Mouse (Mus musculus) midbrain, embryonic 12.5 days (tissue): ENCODE results near the gene Usp32. TPM values are rescaled to one million over a fixed set of nuclear protein-coding genes. Genes with fewer than 3 reads are reported as not detected.
"Not testable (repeated sequence)": the region's sequence is repeated elsewhere in the genome, so short reads cannot be mapped to it uniquely, and the experiment has no call there.

ENCODE experiments used
- ATAC-seq: fragments of 200-750 bp; cut with Nextera tagmentation; 2 replicates; pipeline ENCODE4 v1.8.0; 2017; ENCODE audit warnings: low read depth, moderate TSS enrichment, moderate library complexity; ENCODE audit not compliant: low FRiP score
- H3K27ac ChIP-seq: fragments of 300-500 bp; sonication (generic); replicated peaks from 2 replicates; pipeline ENCODE4 v1.5.1; 2016; ENCODE audit warnings: mild to moderate bottlenecking
- H3K27me3 ChIP-seq: fragments of 300-500 bp; sonication (generic); 2 replicates; pipeline ENCODE4 v1.6.1; 2016; ENCODE audit warnings: mild to moderate bottlenecking
- H3K36me3 ChIP-seq: fragments of 300-500 bp; sonication (generic); 2 replicates; pipeline ENCODE4 v1.6.1; 2016
- H3K4me1 ChIP-seq: fragments of 300-500 bp; sonication (generic); 2 replicates; pipeline ENCODE4 v1.6.1; 2016
- H3K4me2 ChIP-seq: fragments of 300-500 bp; sonication (generic); replicated peaks from 2 replicates; pipeline ENCODE4 v1.6.1; 2016; ENCODE audit warnings: mild to moderate bottlenecking, moderate library complexity
- H3K4me3 ChIP-seq: fragments of 300-500 bp; sonication (generic); 2 replicates; pipeline ENCODE4 v1.5.1; 2016; ENCODE audit warnings: mild to moderate bottlenecking
- H3K9ac ChIP-seq: fragments of 300-500 bp; sonication (generic); replicated peaks from 2 replicates; pipeline ENCODE4 v1.6.1; 2016; ENCODE audit warnings: mild to moderate bottlenecking, moderate library complexity
- H3K9me3 ChIP-seq: fragments of 300-500 bp; sonication (generic); 2 replicates; pipeline ENCODE4 v1.6.1; 2016; ENCODE audit warnings: mild to moderate bottlenecking
- WGBS: fragments of 180-500 bp; shearing (Covaris S2); methylation state at CpG from one replicate; pipeline ENCODE4 v1.1.7; 2016; 5-methylcytosine and 5-hydroxymethylcytosine counted together
- polyA plus RNA-seq: library from polyadenylated mRNA; unstranded; fragments of >200 nt; fragmentation: Nextera tagmentation; extraction: Ambion mirVana; gene quantifications from 2 replicates; pipeline ENCODE4 v1.2.1, GENCODE M21; 2016

Gene Usp32
- polyA plus RNA-seq, 1 experiment from 2014 or later: 9.6 TPM

- Histone ChIP-seq H3K4me2 (no peak overlapping the region), H3K4me1 (peaks cover 11% of the 10 kb centered on the region), H3K27me3 (peaks cover 6% of the 10 kb centered on the region; the same call in 1 of the 2 replicates), H3K9ac (no peak overlapping the region), H3K4me3 (no peak overlapping the region), H3K36me3 (no peaks in the 10 kb centered on the region), H3K9me3 (no peaks in the 10 kb centered on the region), H3K27ac (no peak overlapping the region)
- no peak for ATAC-seq
- 73% methylated on average over 1 of the region's 1 CpGs for WGBS
These were observed 27.5 kb upstream of the Usp32 start for GRCm38 (mm10) chr11:85167503-85167902.

DNA sequence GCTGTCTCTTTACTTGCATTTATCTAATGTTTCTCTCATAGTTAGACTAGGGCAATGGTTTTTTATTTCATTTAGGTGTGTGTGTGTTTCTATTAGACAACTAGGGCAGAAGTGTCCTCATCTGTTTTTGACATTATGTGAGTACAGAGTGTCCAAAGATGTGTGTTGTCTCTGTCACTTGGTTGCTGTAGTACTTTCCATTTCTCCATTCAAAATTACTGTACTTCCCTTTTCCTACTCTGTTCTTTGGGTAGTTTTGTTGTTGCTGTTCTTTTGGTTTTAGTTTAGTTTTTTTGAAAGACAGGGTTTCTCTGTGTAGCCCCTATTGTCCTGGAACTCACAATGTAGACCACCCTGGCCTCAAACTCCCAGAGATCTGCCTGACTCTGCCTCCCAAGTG, 24.4 kb upstream of the Usp32 start:
- no peak for ATAC-seq
- Histone ChIP-seq H3K36me3 (no peaks in the 10 kb centered on the region), H3K27me3 (no peaks in the 10 kb centered on the region), H3K9ac (no peak overlapping the region), H3K9me3 (no peaks in the 10 kb centered on the region), H3K4me2 (no peak overlapping the region), H3K4me3 (no peak overlapping the region), H3K4me1 (no peaks in the 10 kb centered on the region), H3K27ac (no peak overlapping the region)

DNA sequence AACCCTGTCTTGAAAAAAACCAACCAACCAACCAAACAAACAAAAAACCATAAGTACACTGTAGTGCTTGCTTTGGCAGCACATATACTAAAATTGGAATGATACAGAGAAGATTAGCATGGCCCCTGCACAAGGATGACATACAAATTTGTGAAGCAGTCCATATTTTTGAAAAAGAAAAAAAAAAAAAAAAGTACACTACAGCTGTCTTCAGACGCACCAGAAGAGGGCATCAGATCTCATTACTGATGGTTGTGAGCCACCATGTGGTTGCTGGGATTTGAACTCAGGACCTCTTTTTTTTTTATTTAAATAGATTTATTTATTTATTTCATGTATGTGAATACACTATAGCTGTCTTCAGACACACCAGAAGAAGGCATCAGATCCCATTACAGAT, 23.1 kb upstream of the Usp32 start:
- not testable (repeated sequence) for H3K4me3 ChIP-seq, H3K4me1 ChIP-seq, H3K27me3 ChIP-seq, H3K9ac ChIP-seq, H3K9me3 ChIP-seq, ATAC-seq, H3K36me3 ChIP-seq, H3K27ac ChIP-seq, H3K4me2 ChIP-seq
- 89% methylated on average over 1 of the region's 1 CpGs for WGBS

DNA sequence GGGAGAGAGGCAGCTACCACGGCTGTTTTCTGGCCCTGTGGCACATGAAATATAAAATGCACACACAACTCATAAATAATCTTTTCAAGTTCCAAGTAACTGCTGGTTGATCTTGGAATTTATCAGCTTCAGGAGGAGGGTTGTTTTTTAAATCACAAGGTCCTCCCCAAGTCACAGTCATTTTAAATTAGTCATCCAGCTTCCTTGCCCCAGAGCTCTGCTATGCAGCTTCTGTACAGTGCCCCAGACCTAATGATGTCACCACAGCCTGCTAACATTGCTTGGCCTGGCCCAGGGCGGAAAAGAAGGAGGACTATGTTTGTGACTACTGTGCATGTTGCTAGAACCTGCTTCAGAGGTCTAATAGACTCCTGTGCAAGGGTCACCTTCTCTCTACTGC, 17.3 kb upstream of the Usp32 start:
- H3K9me3 ChIP-seq: no peaks in the 10 kb centered on the region
- no peak overlapping the region for H3K4me3 ChIP-seq
- no peak overlapping the region for H3K4me2 ChIP-seq
- H3K4me1 ChIP-seq: no peaks in the 10 kb centered on the region
- H3K9ac ChIP-seq: no peak overlapping the region
- no peak overlapping the region for H3K27ac ChIP-seq
- no peak for ATAC-seq
- no peaks in the 10 kb centered on the region for H3K27me3 ChIP-seq
- 79% methylated on average over 2 of the region's 2 CpGs for WGBS
- no peaks in the 10 kb centered on the region for H3K36me3 ChIP-seq

GRCm38 (mm10) chr11:85152256-85152930, 12.4 kb upstream of the Usp32 start:
- 82% methylated on average over 2 of the region's 2 CpGs for WGBS
- Histone ChIP-seq H3K27ac (no peak overlapping the region), H3K9me3 (no peaks in the 10 kb centered on the region), H3K36me3 (no peaks in the 10 kb centered on the region), H3K4me1 (no peaks in the 10 kb centered on the region), H3K4me3 (no peak overlapping the region), H3K4me2 (no peak overlapping the region), H3K9ac (no peak overlapping the region), H3K27me3 (no peaks in the 10 kb centered on the region)
- ATAC-seq: no peak

- no peaks in the 10 kb centered on the region for H3K9me3 ChIP-seq
- H3K36me3 ChIP-seq: no peaks in the 10 kb centered on the region
- H3K4me2 ChIP-seq: peak overlapping the region; percentile 80
- peak overlapping the region; percentile 92 for H3K9ac ChIP-seq
- H3K27ac ChIP-seq: peak overlapping the region; percentile 88
- no peak for ATAC-seq
- no peaks in the 10 kb centered on the region for H3K27me3 ChIP-seq
- peaks cover 10% of the 10 kb centered on the region for H3K4me1 ChIP-seq
- 2% methylated on average over 17 of the region's 17 CpGs for WGBS
- peak overlapping the region; percentile 86 for H3K4me3 ChIP-seq
These were observed 1.0 kb downstream of the Usp32 start for GRCm38 (mm10) chr11:85138776-85139474.

DNA sequence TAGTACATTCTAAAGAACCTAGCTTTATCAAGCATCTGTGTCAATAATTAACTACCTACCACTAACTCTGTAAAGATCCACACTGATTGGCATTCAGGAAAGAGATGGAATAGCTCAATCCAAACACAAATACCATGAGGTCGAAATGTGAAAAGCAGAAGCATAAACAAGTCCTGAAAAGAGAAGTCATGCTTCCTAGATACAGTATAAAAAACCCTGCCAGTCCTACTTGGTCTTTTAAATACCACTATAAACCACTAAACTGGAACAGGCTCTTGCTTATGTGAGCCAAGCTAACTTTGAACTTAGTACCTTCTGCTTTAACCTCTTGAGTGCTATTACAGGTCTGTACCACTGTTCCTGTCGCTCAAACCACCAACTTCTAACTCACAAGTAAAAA, 8.4 kb downstream of the Usp32 start:
- H3K4me2 ChIP-seq: no peak overlapping the region
- WGBS: 87% methylated on average over 2 of the region's 2 CpGs
- H3K4me1 ChIP-seq: no peaks in the 10 kb centered on the region
- no peaks in the 10 kb centered on the region for H3K27me3 ChIP-seq
- no peak overlapping the region for H3K27ac ChIP-seq
- no peaks in the 10 kb centered on the region for H3K36me3 ChIP-seq
- ATAC-seq: no peak
- no peaks in the 10 kb centered on the region for H3K9me3 ChIP-seq
- no peak overlapping the region for H3K4me3 ChIP-seq
- H3K9ac ChIP-seq: no peak overlapping the region

- no peaks in the 10 kb centered on the region for H3K9me3 ChIP-seq
- no peaks in the 10 kb centered on the region for H3K4me1 ChIP-seq
- ATAC-seq: no peak
- H3K4me3 ChIP-seq: no peak overlapping the region
- no peaks in the 10 kb centered on the region for H3K27me3 ChIP-seq
- no peaks in the 10 kb centered on the region for H3K36me3 ChIP-seq
- no peak overlapping the region for H3K27ac ChIP-seq
- WGBS: 86% methylated on average over 1 of the region's 1 CpGs
- no peak overlapping the region for H3K4me2 ChIP-seq
- no peak overlapping the region for H3K9ac ChIP-seq
These were observed 11.1 kb downstream of the Usp32 start for GRCm38 (mm10) chr11:85128883-85129282.

- no peak overlapping the region for H3K9ac ChIP-seq
- no peaks in the 10 kb centered on the region for H3K27me3 ChIP-seq
- no peak overlapping the region for H3K4me3 ChIP-seq
- no peak for ATAC-seq
- H3K36me3 ChIP-seq: no peaks in the 10 kb centered on the region
- H3K27ac ChIP-seq: no peak overlapping the region
- H3K9me3 ChIP-seq: no peaks in the 10 kb centered on the region
- no peaks in the 10 kb centered on the region for H3K4me1 ChIP-seq
- H3K4me2 ChIP-seq: no peak overlapping the region
- WGBS: 89% methylated on average over 2 of the region's 2 CpGs
These were observed 13.5 kb downstream of the Usp32 start for GRCm38 (mm10) chr11:85126257-85127102.

DNA sequence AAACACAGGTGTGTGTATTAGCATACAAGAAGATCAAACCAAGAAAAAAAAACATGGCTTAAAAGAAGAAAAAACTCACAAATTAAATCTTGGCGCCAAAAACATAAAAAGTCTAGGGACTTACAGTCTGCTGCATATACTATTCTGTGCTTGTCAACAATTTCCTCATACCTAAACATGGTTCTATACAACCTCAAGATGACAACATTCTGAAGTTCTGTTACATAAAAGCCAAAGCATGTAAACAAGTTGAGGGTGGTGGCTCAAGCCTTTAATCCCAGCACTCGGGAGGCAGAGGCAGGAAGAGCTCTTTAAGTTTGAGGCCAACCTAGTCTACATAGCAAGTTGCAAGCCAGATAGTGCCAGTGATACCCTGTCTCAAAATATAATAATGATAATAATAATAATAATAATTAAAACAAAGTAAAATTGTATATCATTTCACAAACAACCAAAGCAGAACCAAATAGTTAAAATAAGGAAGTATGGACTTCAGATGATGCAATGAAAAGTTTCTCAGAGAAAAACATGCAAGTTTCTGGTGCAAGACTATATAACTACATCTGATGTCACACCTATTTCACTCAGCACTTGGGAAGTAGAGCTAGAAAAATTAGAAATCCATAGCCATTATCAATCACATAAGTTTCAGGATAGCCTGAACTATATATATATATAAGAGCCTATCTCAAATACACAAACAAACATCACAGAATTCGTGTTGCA, 16.5 kb downstream of the Usp32 start:
- H3K4me3 ChIP-seq: no peak overlapping the region
- 85% methylated on average over 3 of the region's 3 CpGs for WGBS
- no peaks in the 10 kb centered on the region for H3K4me1 ChIP-seq
- H3K9ac ChIP-seq: no peak overlapping the region
- H3K9me3 ChIP-seq: no peaks in the 10 kb centered on the region
- no peak overlapping the region for H3K4me2 ChIP-seq
- H3K27ac ChIP-seq: no peak overlapping the region
- no peak for ATAC-seq
- no peaks in the 10 kb centered on the region for H3K36me3 ChIP-seq
- H3K27me3 ChIP-seq: no peaks in the 10 kb centered on the region

DNA sequence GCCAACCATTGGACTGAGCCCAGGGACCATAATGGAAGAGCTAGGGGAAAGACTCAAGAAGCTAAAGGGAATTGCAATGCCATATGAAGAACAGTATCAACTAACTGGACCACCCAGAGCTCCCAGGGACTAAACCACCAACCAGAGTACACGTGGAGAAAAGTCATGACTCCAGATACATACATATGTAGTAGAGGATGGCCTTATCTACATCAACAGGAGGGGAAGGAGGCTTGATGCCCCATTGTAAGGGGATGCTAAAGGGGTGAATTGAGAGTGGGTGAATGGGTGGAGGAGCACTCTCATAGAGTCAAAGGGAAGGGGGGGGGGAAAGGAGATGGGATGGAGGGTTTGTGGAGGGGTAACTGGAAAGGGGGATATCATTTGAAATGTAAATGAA, 17.9 kb downstream of the Usp32 start:
- H3K9me3 ChIP-seq: no peaks in the 10 kb centered on the region
- no peak overlapping the region for H3K27ac ChIP-seq
- 93% methylated on average over 1 of the region's 1 CpGs for WGBS
- ATAC-seq: no peak
- no peaks in the 10 kb centered on the region for H3K27me3 ChIP-seq
- no peak overlapping the region for H3K4me3 ChIP-seq
- no peak overlapping the region for H3K4me2 ChIP-seq
- H3K36me3 ChIP-seq: no peaks in the 10 kb centered on the region
- no peak overlapping the region for H3K9ac ChIP-seq
- no peaks in the 10 kb centered on the region for H3K4me1 ChIP-seq

DNA sequence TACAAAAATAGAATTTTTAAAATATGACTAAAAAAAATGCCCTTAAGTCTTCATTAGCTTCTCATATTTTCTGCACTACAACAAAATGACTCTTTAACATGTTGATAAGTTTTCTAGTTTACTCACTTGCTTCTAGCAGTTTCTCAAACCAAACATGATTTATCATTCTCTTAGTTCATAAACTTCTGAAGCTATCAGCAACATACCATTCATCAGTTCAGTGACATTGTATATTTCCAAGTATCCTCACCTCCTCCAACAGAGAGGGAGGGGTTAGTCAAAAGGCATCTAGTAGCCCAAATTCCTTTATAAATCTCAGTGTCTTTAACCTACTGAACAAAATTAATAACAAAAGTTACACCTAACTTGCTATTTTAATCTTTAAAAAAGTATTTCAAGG, 22.8 kb downstream of the Usp32 start:
- Histone ChIP-seq H3K4me3 (no peak overlapping the region), H3K9me3 (no peaks in the 10 kb centered on the region), H3K27ac (no peak overlapping the region), H3K9ac (no peak overlapping the region), H3K4me2 (no peak overlapping the region), H3K27me3 (no peaks in the 10 kb centered on the region), H3K36me3 (no peaks in the 10 kb centered on the region), H3K4me1 (no peaks in the 10 kb centered on the region)
- no peak for ATAC-seq
